Mouse (Mus musculus) hindbrain, postnatal 0 days (tissue): ENCODE measurements around the gene Gm47985. TPM values are rescaled to one million over a fixed set of nuclear protein-coding genes. Genes with fewer than 3 reads are reported as not detected.
"Not testable (repeated sequence)": the region's sequence is repeated elsewhere in the genome, so short reads cannot be mapped to it uniquely, and the experiment has no call there.

Source experiments
- ATAC-seq: fragments of 200-750 bp; cut with Nextera tagmentation; 2 replicates; pipeline ENCODE4 v1.8.0; 2017; ENCODE audit warnings: mild to moderate bottlenecking, moderate TSS enrichment, moderate library complexity
- DNase-seq: peaks from one replicate; pipeline ENCODE4 v3.0.0-alpha.2; 2015; ENCODE audit warnings: low spot score
- H3K27ac ChIP-seq: fragments of 300-500 bp; sonication (generic); 2 replicates; pipeline ENCODE4 v1.5.1; 2014; ENCODE audit warnings: mild to moderate bottlenecking
- H3K27me3 ChIP-seq: fragments of 300-500 bp; sonication (generic); 2 replicates; pipeline ENCODE4 v1.6.1; 2014; ENCODE audit warnings: low read length, mixed read lengths; ENCODE audit not compliant: insufficient read depth
- H3K36me3 ChIP-seq: fragments of 300-500 bp; sonication (generic); 2 replicates; pipeline ENCODE4 v1.6.1; 2014; ENCODE audit warnings: low read length, mixed read lengths; ENCODE audit not compliant: insufficient read depth
- H3K4me1 ChIP-seq: fragments of 300-500 bp; sonication (generic); 2 replicates; pipeline ENCODE4 v1.6.1; 2014; ENCODE audit warnings: antibody characterized with exemption, low read length, mixed read lengths; ENCODE audit not compliant: insufficient read depth
- H3K4me2 ChIP-seq: fragments of 300-500 bp; sonication (generic); 2 replicates; pipeline ENCODE4 v1.6.1; 2014; ENCODE audit warnings: low read depth, mild to moderate bottlenecking, low read length, moderate library complexity, mixed read lengths
- H3K4me3 ChIP-seq: fragments of 300-500 bp; sonication (generic); 2 replicates; pipeline ENCODE4 v1.5.1; 2014; ENCODE audit warnings: low read length
- H3K9ac ChIP-seq: fragments of 300-500 bp; sonication (generic); replicated peaks from 2 replicates; pipeline ENCODE4 v1.6.1; 2014; ENCODE audit warnings: mild to moderate bottlenecking, low read length, moderate library complexity, mixed read lengths
- H3K9me3 ChIP-seq: fragments of 300-500 bp; sonication (generic); 2 replicates; pipeline ENCODE4 v1.6.1; 2016; ENCODE audit warnings: low read length, mixed read lengths
- CTCF ChIP-seq: IDR thresholded peaks from 2 replicates; pipeline ENCODE4 v1.5.1; 2016; ENCODE audit warnings: antibody characterized with exemption, control low read depth, low read depth
- WGBS: fragments of 180-500 bp; shearing (Covaris S2); extraction: QIAGEN DNeasy Blood & Tissue Kit; methylation state at CpG from one replicate; pipeline ENCODE4 v1.1.7; 2014; 5-methylcytosine and 5-hydroxymethylcytosine counted together
- polyA plus RNA-seq: library from polyadenylated mRNA; unstranded; fragments of >200 nt; fragmentation: Nextera tagmentation; extraction: Ambion mirVana; gene quantifications from 2 replicates; pipeline ENCODE4 v1.2.1, GENCODE M21; 2015
- total RNA-seq: library from RNA; depleted of rRNA; stranded (reverse); fragments of >200 nt; gene quantifications from 2 replicates; pipeline ENCODE4 v1.2.3, GENCODE M21; 2014

Gm47985 gene
- total and polyA plus RNA-seq, 2 experiments from 2014 or later: not detected

DNA sequence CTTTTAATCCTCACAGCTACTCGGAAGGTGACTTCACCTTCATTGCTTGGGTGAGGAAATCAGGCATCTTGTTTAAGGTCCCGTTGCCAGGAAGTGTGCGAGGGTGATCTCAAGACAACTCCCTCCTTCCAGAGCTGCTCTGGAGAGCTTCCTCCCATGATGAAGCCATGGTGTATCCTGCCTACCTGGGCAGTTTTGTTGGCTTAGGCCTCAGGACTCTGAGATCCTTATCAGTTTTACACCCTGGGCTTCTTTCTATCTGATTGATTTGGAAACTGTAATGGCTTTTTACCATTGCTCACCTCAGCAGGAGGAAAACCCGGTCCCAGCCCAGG lies 4.4 kb upstream of the Gm47985 start:
- ATAC-seq: no peak; the same call in 1 of the 2 replicates
- DNase-seq: no peak
- Histone ChIP-seq H3K9ac (no peak overlapping the region), H3K27me3 (no peaks in the 10 kb centered on the region), H3K4me3 (peak overlapping the region; percentile 24), H3K4me2 (peak overlapping the region; percentile 48), H3K36me3 (no peaks in the 10 kb centered on the region), H3K27ac (no peak overlapping the region), H3K9me3 (no peaks in the 10 kb centered on the region), H3K4me1 (no peaks in the 10 kb centered on the region)
- TF ChIP-seq CTCF: no peak
- WGBS: 14% methylated on average over 4 of the region's 4 CpGs

GRCm38 (mm10) chr1:151178505-151179083 lies 3.7 kb upstream of the Gm47985 start:
- no peaks in the 10 kb centered on the region for H3K9me3 ChIP-seq
- no peak overlapping the region for H3K9ac ChIP-seq
- DNase-seq (no peak), ATAC-seq (0 out of 2 replicates have a peak, but pooled peaks have one; percentile 18)
- TF ChIP-seq CTCF: no peak
- H3K27me3 ChIP-seq: no peaks in the 10 kb centered on the region
- H3K4me2 ChIP-seq: no peak overlapping the region
- no peaks in the 10 kb centered on the region for H3K36me3 ChIP-seq
- H3K4me1 ChIP-seq: no peaks in the 10 kb centered on the region
- H3K4me3 ChIP-seq: no peak overlapping the region
- no peak overlapping the region for H3K27ac ChIP-seq
- WGBS: 20% methylated on average over 2 of the region's 2 CpGs

- no peak for TF ChIP-seq CTCF
- H3K36me3 ChIP-seq: no peaks in the 10 kb centered on the region
- WGBS: 78% methylated on average over 2 of the region's 2 CpGs
- no peaks in the 10 kb centered on the region for H3K4me1 ChIP-seq
- H3K27me3 ChIP-seq: no peaks in the 10 kb centered on the region
- ATAC-seq: no peak
- no peak for DNase-seq
- no peak overlapping the region for H3K27ac ChIP-seq
- H3K9me3 ChIP-seq: no peaks in the 10 kb centered on the region
- H3K4me2 ChIP-seq: no peak overlapping the region
- H3K4me3 ChIP-seq: no peak overlapping the region
- no peak overlapping the region for H3K9ac ChIP-seq
Observed at GRCm38 (mm10) chr1:151180167-151180566, 2.2 kb upstream of the Gm47985 start.

DNA sequence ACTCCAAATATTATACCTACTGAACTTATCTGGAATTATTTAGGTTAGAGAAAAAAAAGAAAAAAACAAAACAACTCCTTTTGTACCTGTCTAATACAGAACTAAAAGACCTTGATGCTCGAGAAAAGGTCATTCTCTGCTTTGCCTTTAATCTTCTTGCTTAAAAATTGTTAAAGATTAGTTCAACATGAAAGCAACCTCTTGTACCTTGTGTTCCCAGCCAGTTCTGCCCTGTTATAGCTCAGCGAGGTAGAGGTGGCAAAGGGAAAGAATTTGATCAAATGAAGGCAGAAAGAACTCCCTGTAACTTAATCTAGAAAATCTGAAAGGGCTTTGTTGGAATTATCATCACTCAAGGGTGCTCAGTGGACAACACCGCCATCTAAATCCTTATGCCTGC lies 3.8 kb downstream of the Gm47985 start:
- not testable (repeated sequence) for H3K9me3 ChIP-seq, H3K36me3 ChIP-seq, H3K9ac ChIP-seq, H3K4me3 ChIP-seq, H3K4me2 ChIP-seq, H3K4me1 ChIP-seq, H3K27me3 ChIP-seq, DNase-seq, H3K27ac ChIP-seq, ATAC-seq
- 72% methylated on average over 3 of the region's 3 CpGs for WGBS

DNA sequence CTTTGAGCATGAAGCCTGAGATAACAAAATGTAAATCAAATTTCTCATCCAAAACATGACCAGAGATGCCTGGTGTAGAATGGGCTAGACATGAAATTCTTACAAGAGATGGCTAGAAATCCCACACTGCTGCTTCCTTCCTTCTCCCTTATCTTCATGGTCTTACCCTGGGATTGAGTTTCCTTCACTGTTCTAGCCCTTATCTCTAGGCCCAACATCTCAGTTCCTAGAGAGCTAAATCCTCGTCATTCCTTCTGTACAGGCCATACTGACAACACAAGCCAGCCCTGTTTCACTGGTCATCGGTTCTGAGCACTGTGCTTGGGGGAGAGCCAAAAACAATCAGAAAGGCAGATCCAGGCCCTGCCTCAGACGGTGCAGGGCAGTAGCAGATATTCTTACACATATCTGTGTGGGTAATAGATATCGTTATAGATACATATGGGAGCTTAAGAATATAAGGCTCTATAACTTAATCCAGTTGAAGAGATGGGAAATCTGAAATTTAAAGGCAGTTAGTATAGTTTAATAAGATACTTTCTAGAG lies 4.6 kb downstream of the Gm47985 start:
- not testable (repeated sequence) for H3K4me1 ChIP-seq, H3K27ac ChIP-seq, H3K36me3 ChIP-seq, H3K9me3 ChIP-seq, DNase-seq, H3K4me2 ChIP-seq, H3K9ac ChIP-seq, ATAC-seq, H3K27me3 ChIP-seq, H3K4me3 ChIP-seq
- WGBS: 76% methylated on average over 4 of the region's 4 CpGs

- no peaks in the 10 kb centered on the region for H3K36me3 ChIP-seq
- no peak overlapping the region for H3K9ac ChIP-seq
- no peaks in the 10 kb centered on the region for H3K4me1 ChIP-seq
- no peak for TF ChIP-seq CTCF
- 94% methylated on average over 4 of the region's 4 CpGs for WGBS
- no peak for DNase-seq
- no peak for ATAC-seq
- H3K27ac ChIP-seq: no peak overlapping the region
- H3K4me3 ChIP-seq: no peak overlapping the region
- no peaks in the 10 kb centered on the region for H3K9me3 ChIP-seq
- no peak overlapping the region for H3K4me2 ChIP-seq
- H3K27me3 ChIP-seq: no peaks in the 10 kb centered on the region
Observed at GRCm38 (mm10) chr1:151188469-151188868, 6.1 kb downstream of the Gm47985 start.

DNA sequence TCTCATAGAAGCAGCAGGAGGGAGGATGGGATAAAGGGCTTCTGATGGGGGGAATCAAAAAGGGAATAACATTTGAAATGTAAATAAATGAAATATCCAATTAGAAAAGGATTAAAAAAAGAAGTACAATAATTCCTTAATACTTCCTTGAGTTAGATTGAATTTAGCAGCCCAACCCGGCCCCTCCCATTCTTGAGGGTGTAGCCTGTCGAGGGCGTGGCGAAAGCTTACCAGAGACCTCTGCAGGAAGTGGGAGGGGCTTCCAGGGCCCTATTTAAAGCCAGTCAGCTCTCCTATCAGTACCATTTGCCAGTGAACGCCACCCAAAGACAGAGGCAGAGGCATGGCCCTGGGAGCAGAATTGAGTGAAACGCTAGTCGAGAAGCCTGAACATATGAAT lies 9.7 kb downstream of the Gm47985 start, which contains the start of gene Gm8947:
Gm8947 (plus strand) TSS at position 302 of the 400 bp plus-strand sequence.
- H3K9me3 ChIP-seq, DNase-seq, H3K4me2 ChIP-seq, H3K27ac ChIP-seq, ATAC-seq, H3K9ac ChIP-seq, H3K4me1 ChIP-seq, H3K27me3 ChIP-seq, H3K36me3 ChIP-seq, H3K4me3 ChIP-seq: not testable (repeated sequence)
- no CpG with 5 or more reads among the region's 7 CpGs for WGBS

GRCm38 (mm10) chr1:151192739-151193138 lies 10.4 kb downstream of the Gm47985 start:
- not testable (repeated sequence) for H3K27ac ChIP-seq, H3K4me2 ChIP-seq, H3K9ac ChIP-seq, ATAC-seq, DNase-seq, H3K4me1 ChIP-seq, H3K36me3 ChIP-seq, H3K4me3 ChIP-seq, H3K9me3 ChIP-seq, H3K27me3 ChIP-seq
- WGBS: 93% methylated on average over 15 of the region's 15 CpGs

- not testable (repeated sequence) for DNase-seq
- WGBS: 74% methylated on average over 4 of the region's 4 CpGs
Observed at GRCm38 (mm10) chr1:151195986-151196385, 13.6 kb downstream of the Gm47985 start.

GRCm38 (mm10) chr1:151196690-151197089 lies 14.4 kb downstream of the Gm47985 start:
- not testable (repeated sequence) for H3K27ac ChIP-seq, H3K36me3 ChIP-seq, DNase-seq, H3K4me1 ChIP-seq, H3K27me3 ChIP-seq, H3K4me2 ChIP-seq, H3K4me3 ChIP-seq, H3K9me3 ChIP-seq, ATAC-seq, H3K9ac ChIP-seq
- 92% methylated on average over 3 of the region's 3 CpGs for WGBS

More at GRCm38 (mm10) chr1:151195986-151196385, 13.6 kb downstream of the Gm47985 start:
- not testable (repeated sequence) for H3K4me3 ChIP-seq, H3K9me3 ChIP-seq, H3K27ac ChIP-seq, H3K4me1 ChIP-seq, ATAC-seq, H3K36me3 ChIP-seq, H3K9ac ChIP-seq, H3K4me2 ChIP-seq, H3K27me3 ChIP-seq
